Comparison of ENCODE assay signal across 32 mouse cellular contexts in the genomic region with DNA sequence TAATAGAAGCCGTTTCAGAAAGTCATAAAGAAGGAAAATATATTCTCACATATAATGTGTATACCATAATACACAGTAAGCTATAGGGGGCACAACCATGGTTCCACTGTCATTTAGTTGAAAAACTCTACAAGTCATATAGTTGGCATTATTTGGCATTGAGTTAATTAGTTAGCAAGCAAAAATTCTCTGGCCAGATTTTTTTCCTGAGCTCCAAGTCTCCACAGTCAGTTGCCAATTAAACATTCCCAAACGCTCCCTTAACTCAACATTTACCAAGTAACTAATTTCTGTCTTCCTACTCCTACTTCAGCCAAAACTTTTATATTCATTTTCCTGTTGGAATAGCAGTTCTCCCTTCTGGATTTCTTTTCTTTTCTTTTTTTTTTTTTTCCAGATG. TPM values are rescaled to one million over a fixed set of nuclear protein-coding genes. Genes with fewer than 3 reads are reported as not detected.
"Had no signal": no experiment of that assay in that cellular context is flagged by ENCODE, and none has a peak within 500 bp of the region (broad histone marks: within the 10 kb centered on the region; RNA-seq: fewer than 3 reads in every experiment).

No protein-coding gene starts in this region.

- H3K27me3 ChIP-seq: limb, embryonic 12.5 days; limb, embryonic 13.5 days; limb, embryonic 15.5 days; liver, embryonic 12.5 days; liver, embryonic 13.5 days; liver, embryonic 15.5 days; lung, embryonic 15.5 days; megakaryocyte, embryonic 14.5 days; midbrain, embryonic 12.5 days; midbrain, embryonic 15.5 days; neural tube, embryonic 12.5 days; neural tube, embryonic 13.5 days had no signal

- H3K4me2 ChIP-seq: limb, embryonic 12.5 days; limb, embryonic 13.5 days; limb, embryonic 15.5 days; liver, embryonic 11.5 days; liver, embryonic 12.5 days; liver, embryonic 13.5 days; liver, embryonic 15.5 days; lung, embryonic 14.5 days; lung, embryonic 15.5 days; midbrain, embryonic 12.5 days; midbrain, embryonic 15.5 days; neural tube, embryonic 12.5 days; neural tube, embryonic 13.5 days had no signal

- H3K27ac ChIP-seq: limb, embryonic 10.5 days; limb, embryonic 12.5 days; limb, embryonic 13.5 days; limb, embryonic 15.5 days; liver, embryonic 12.5 days; liver, embryonic 13.5 days; liver, embryonic 14.5 days; liver, embryonic 15.5 days; lung, embryonic 15.5 days; macrophage; midbrain, embryonic 10.5 days; midbrain, embryonic 12.5 days; midbrain, embryonic 15.5 days; neural tube, embryonic 12.5 days; neural tube, embryonic 13.5 days had no signal

- H3K4me1 ChIP-seq: limb, embryonic 15.5 days; liver, embryonic 12.5 days; liver, embryonic 13.5 days; liver, embryonic 15.5 days; midbrain, embryonic 10.5 days; midbrain, embryonic 12.5 days; midbrain, embryonic 15.5 days; neural tube, embryonic 12.5 days; neural tube, embryonic 13.5 days had no signal

- H3K9me3 ChIP-seq: limb, embryonic 10.5 days; limb, embryonic 12.5 days; limb, embryonic 13.5 days; limb, embryonic 15.5 days; liver, embryonic 12.5 days; liver, embryonic 13.5 days; liver, embryonic 15.5 days; lung, embryonic 15.5 days; midbrain, embryonic 10.5 days; midbrain, embryonic 12.5 days; midbrain, embryonic 15.5 days; neural tube, embryonic 12.5 days; neural tube, embryonic 13.5 days had no signal

- ATAC-seq: liver, embryonic 12.5 days; liver, postnatal 0 days; lung, postnatal 0 days; midbrain, embryonic 15.5 days; midbrain, embryonic 16.5 days had no signal

- DNase-seq: left cerebral cortex, postnatal 4 days; liver; liver, embryonic 13.5 days; liver, postnatal 0 days; lung, adult 18-20 months; lung, adult 2 months; lung, embryonic 14.5 days; lung, postnatal 10 days; lung, postnatal 14 days; lung, postnatal 36 days; lung, postnatal 4 days; midbrain, embryonic 14.5 days had no signal

- H3K9ac ChIP-seq: limb, embryonic 12.5 days; limb, embryonic 13.5 days; limb, embryonic 15.5 days; liver, embryonic 12.5 days; liver, embryonic 13.5 days; liver, embryonic 14.5 days; liver, embryonic 15.5 days; liver, postnatal 0 days; lung, embryonic 14.5 days; lung, embryonic 15.5 days; midbrain, embryonic 12.5 days; midbrain, embryonic 15.5 days; neural tube, embryonic 12.5 days; neural tube, embryonic 13.5 days had no signal

- H3K36me3 ChIP-seq: limb, embryonic 10.5 days; limb, embryonic 12.5 days; limb, embryonic 13.5 days; limb, embryonic 15.5 days; liver, embryonic 12.5 days; liver, embryonic 13.5 days; liver, embryonic 15.5 days; lung, embryonic 15.5 days; midbrain, embryonic 10.5 days; midbrain, embryonic 12.5 days; midbrain, embryonic 15.5 days; neural tube, embryonic 12.5 days; neural tube, embryonic 13.5 days had no signal

- H3K4me3 ChIP-seq: limb, embryonic 10.5 days; limb, embryonic 12.5 days; limb, embryonic 13.5 days; limb, embryonic 15.5 days; liver, embryonic 12.5 days; liver, embryonic 13.5 days; liver, embryonic 15.5 days; lung, embryonic 15.5 days; megakaryocyte, embryonic 14.5 days; midbrain, embryonic 10.5 days; midbrain, embryonic 12.5 days; midbrain, embryonic 15.5 days; myocyte; neural tube, embryonic 12.5 days; neural tube, embryonic 13.5 days had no signal

RNA-seq across cellular contexts. Expression of a gene that starts 2.4 kb away (rescaled TPM):
- polyA plus RNA-seq: limb, embryonic 10.5 days; liver, adult 2 months; liver, embryonic 11.5 days; liver, embryonic 14.5 days; macrophage; midbrain, embryonic 12.5 days; myocyte had no signal
